Mouse (Mus musculus): Measurements from ENCODE around the gene Batf3. TPM values are rescaled to one million over a fixed set of nuclear protein-coding genes. Genes with fewer than 3 reads are reported as not detected.

Gene Batf3
- polyA plus RNA-seq, 1 experiment from 2014 or later = 3.6 TPM

GRCm38 (mm10) chr1:191070259-191070658 is 27.4 kb upstream of the Batf3 start:
- Histone ChIP-seq H3K4me2 (replicated peaks) (no peak overlapping the region), H3K9me3 (no peaks in the 10 kb centered on the region), H3K4me1 (no peaks in the 10 kb centered on the region), H3K36me3 (peaks cover 82% of the 10 kb centered on the region), H3K27me3 (no peaks in the 10 kb centered on the region), H3K9ac (replicated peaks) (no peak overlapping the region), H3K27ac (replicated peaks) (no peak overlapping the region), H3K4me3 (no peak overlapping the region)
- WGBS = 92% methylated on average over 4 of the region's 4 CpGs
- ATAC-seq (ENCODE audit: low FRiP score, low read depth) = no peak

GRCm38 (mm10) chr1:191071613-191072012 is 26.0 kb upstream of the Batf3 start:
- H3K9ac ChIP-seq (replicated peaks) = no peak overlapping the region
- H3K36me3 ChIP-seq = peaks cover 70% of the 10 kb centered on the region
- H3K9me3 ChIP-seq = no peaks in the 10 kb centered on the region
- no peak for ATAC-seq (ENCODE audit: low FRiP score, low read depth)
- no peak overlapping the region for H3K4me3 ChIP-seq
- H3K27me3 ChIP-seq = no peaks in the 10 kb centered on the region
- 91% methylated on average over 6 of the region's 6 CpGs for WGBS
- H3K27ac ChIP-seq (replicated peaks) = no peak overlapping the region
- H3K4me1 ChIP-seq = no peaks in the 10 kb centered on the region
- H3K4me2 ChIP-seq (replicated peaks) = no peak overlapping the region

- peaks cover 73% of the 10 kb centered on the region for H3K36me3 ChIP-seq
- WGBS = 92% methylated on average over 16 of the region's 16 CpGs
- no peak overlapping the region for H3K4me3 ChIP-seq
- no peaks in the 10 kb centered on the region for H3K9me3 ChIP-seq
- no peak overlapping the region for H3K9ac ChIP-seq (replicated peaks)
- no peak overlapping the region for H3K27ac ChIP-seq (replicated peaks)
- no peak overlapping the region for H3K4me2 ChIP-seq (replicated peaks)
- H3K4me1 ChIP-seq = no peaks in the 10 kb centered on the region
- ATAC-seq (ENCODE audit: low FRiP score, low read depth) = no peak
- no peaks in the 10 kb centered on the region for H3K27me3 ChIP-seq
Measured at GRCm38 (mm10) chr1:191072329-191072913, 25.2 kb upstream of the Batf3 start.

- Histone ChIP-seq H3K4me1 (no peaks in the 10 kb centered on the region), H3K4me3 (no peak overlapping the region), H3K9ac (replicated peaks) (no peak overlapping the region), H3K4me2 (replicated peaks) (no peak overlapping the region), H3K9me3 (no peaks in the 10 kb centered on the region), H3K27me3 (no peaks in the 10 kb centered on the region), H3K36me3 (peaks cover 75% of the 10 kb centered on the region), H3K27ac (replicated peaks) (no peak overlapping the region)
- WGBS = 87% methylated on average over 6 of the region's 6 CpGs
- ATAC-seq (ENCODE audit: low FRiP score, low read depth) = no peak
Measured at GRCm38 (mm10) chr1:191073001-191073400, 24.6 kb upstream of the Batf3 start.

GRCm38 (mm10) chr1:191073486-191073885 is 24.2 kb upstream of the Batf3 start:
- peaks cover 75% of the 10 kb centered on the region for H3K36me3 ChIP-seq
- H3K9me3 ChIP-seq = no peaks in the 10 kb centered on the region
- no peak overlapping the region for H3K4me2 ChIP-seq (replicated peaks)
- no peak overlapping the region for H3K9ac ChIP-seq (replicated peaks)
- ATAC-seq (ENCODE audit: low FRiP score, low read depth) = no peak
- 92% methylated on average over 4 of the region's 4 CpGs for WGBS
- H3K4me1 ChIP-seq = no peaks in the 10 kb centered on the region
- H3K4me3 ChIP-seq = no peak overlapping the region
- no peak overlapping the region for H3K27ac ChIP-seq (replicated peaks)
- no peaks in the 10 kb centered on the region for H3K27me3 ChIP-seq

- WGBS = 70% methylated on average over 10 of the region's 10 CpGs
- Histone ChIP-seq H3K27me3 (no peaks in the 10 kb centered on the region), H3K9ac (replicated peaks) (no peak overlapping the region), H3K36me3 (peaks cover 69% of the 10 kb centered on the region), H3K4me3 (no peak overlapping the region), H3K4me2 (replicated peaks) (no peak overlapping the region), H3K9me3 (no peaks in the 10 kb centered on the region), H3K27ac (replicated peaks) (no peak overlapping the region), H3K4me1 (no peaks in the 10 kb centered on the region)
- no peak for ATAC-seq (ENCODE audit: low FRiP score, low read depth)
Measured at GRCm38 (mm10) chr1:191075199-191075883, 22.3 kb upstream of the Batf3 start.

GRCm38 (mm10) chr1:191083230-191083629 is 14.4 kb upstream of the Batf3 start:
- Histone ChIP-seq H3K4me2 (replicated peaks) (no peak overlapping the region), H3K9ac (replicated peaks) (no peak overlapping the region), H3K36me3 (peaks cover 61% of the 10 kb centered on the region), H3K4me3 (no peak overlapping the region), H3K9me3 (no peaks in the 10 kb centered on the region), H3K27ac (replicated peaks) (no peak overlapping the region), H3K27me3 (no peaks in the 10 kb centered on the region), H3K4me1 (no peaks in the 10 kb centered on the region)
- WGBS = 92% methylated on average over 8 of the region's 8 CpGs
- no peak for ATAC-seq (ENCODE audit: low FRiP score, low read depth)

GRCm38 (mm10) chr1:191084951-191085559 is 12.6 kb upstream of the Batf3 start:
- Histone ChIP-seq H3K36me3 (peaks cover 48% of the 10 kb centered on the region), H3K4me2 (replicated peaks) (no peak overlapping the region), H3K4me3 (no peak overlapping the region), H3K9me3 (no peaks in the 10 kb centered on the region), H3K4me1 (no peaks in the 10 kb centered on the region), H3K27me3 (no peaks in the 10 kb centered on the region), H3K9ac (replicated peaks) (no peak overlapping the region), H3K27ac (replicated peaks) (no peak overlapping the region)
- 67% methylated on average over 5 of the region's 5 CpGs for WGBS
- no peak for ATAC-seq (ENCODE audit: low FRiP score, low read depth)

GRCm38 (mm10) chr1:191085597-191085996 is 12.1 kb upstream of the Batf3 start:
- H3K36me3 ChIP-seq = peaks cover 43% of the 10 kb centered on the region

GRCm38 (mm10) chr1:191086304-191086878 is 11.3 kb upstream of the Batf3 start:
- Histone ChIP-seq H3K27ac (replicated peaks) (no peak overlapping the region), H3K4me2 (replicated peaks) (no peak overlapping the region), H3K36me3 (peaks cover 38% of the 10 kb centered on the region), H3K9me3 (no peaks in the 10 kb centered on the region), H3K27me3 (no peaks in the 10 kb centered on the region), H3K9ac (replicated peaks) (no peak overlapping the region), H3K4me1 (no peaks in the 10 kb centered on the region), H3K4me3 (no peak overlapping the region)
- no peak for ATAC-seq (ENCODE audit: low FRiP score, low read depth)
- 87% methylated on average over 7 of the region's 7 CpGs for WGBS

More at GRCm38 (mm10) chr1:191085597-191085996, 12.1 kb upstream of the Batf3 start:
- Histone ChIP-seq H3K4me1 (no peaks in the 10 kb centered on the region), H3K9ac (replicated peaks) (no peak overlapping the region), H3K4me2 (replicated peaks) (no peak overlapping the region), H3K27me3 (no peaks in the 10 kb centered on the region), H3K9me3 (no peaks in the 10 kb centered on the region), H3K4me3 (no peak overlapping the region), H3K27ac (replicated peaks) (no peak overlapping the region)
- WGBS = 85% methylated on average over 12 of the region's 12 CpGs
- ATAC-seq (ENCODE audit: low FRiP score, low read depth) = no peak

- H3K4me2 ChIP-seq (replicated peaks) = no peak overlapping the region
Measured at GRCm38 (mm10) chr1:191086960-191087359, 10.7 kb upstream of the Batf3 start.

GRCm38 (mm10) chr1:191087955-191088354 is 9.7 kb upstream of the Batf3 start:
- Histone ChIP-seq H3K9ac (replicated peaks) (no peak overlapping the region), H3K4me3 (no peak overlapping the region), H3K4me1 (no peaks in the 10 kb centered on the region), H3K4me2 (replicated peaks) (no peak overlapping the region), H3K36me3 (peaks cover 24% of the 10 kb centered on the region), H3K27ac (replicated peaks) (no peak overlapping the region), H3K27me3 (no peaks in the 10 kb centered on the region), H3K9me3 (no peaks in the 10 kb centered on the region)
- ATAC-seq (ENCODE audit: low FRiP score, low read depth) = no peak
- 86% methylated on average over 5 of the region's 5 CpGs for whole genome bisulfite sequencing

More at GRCm38 (mm10) chr1:191086960-191087359, 10.7 kb upstream of the Batf3 start:
- no peaks in the 10 kb centered on the region for H3K9me3 ChIP-seq
- H3K27ac ChIP-seq (replicated peaks) = no peak overlapping the region
- peaks cover 32% of the 10 kb centered on the region for H3K36me3 ChIP-seq
- no peak overlapping the region for H3K9ac ChIP-seq (replicated peaks)
- H3K27me3 ChIP-seq = no peaks in the 10 kb centered on the region
- no peak overlapping the region for H3K4me3 ChIP-seq
- no peaks in the 10 kb centered on the region for H3K4me1 ChIP-seq
- no peak for ATAC-seq (ENCODE audit: low FRiP score, low read depth)
- WGBS = 81% methylated on average over 8 of the region's 8 CpGs

All from midbrain, embryonic 12.5 days (tissue).